8 mouse cellular contexts compared by ENCODE assay signal in the genomic region with DNA sequence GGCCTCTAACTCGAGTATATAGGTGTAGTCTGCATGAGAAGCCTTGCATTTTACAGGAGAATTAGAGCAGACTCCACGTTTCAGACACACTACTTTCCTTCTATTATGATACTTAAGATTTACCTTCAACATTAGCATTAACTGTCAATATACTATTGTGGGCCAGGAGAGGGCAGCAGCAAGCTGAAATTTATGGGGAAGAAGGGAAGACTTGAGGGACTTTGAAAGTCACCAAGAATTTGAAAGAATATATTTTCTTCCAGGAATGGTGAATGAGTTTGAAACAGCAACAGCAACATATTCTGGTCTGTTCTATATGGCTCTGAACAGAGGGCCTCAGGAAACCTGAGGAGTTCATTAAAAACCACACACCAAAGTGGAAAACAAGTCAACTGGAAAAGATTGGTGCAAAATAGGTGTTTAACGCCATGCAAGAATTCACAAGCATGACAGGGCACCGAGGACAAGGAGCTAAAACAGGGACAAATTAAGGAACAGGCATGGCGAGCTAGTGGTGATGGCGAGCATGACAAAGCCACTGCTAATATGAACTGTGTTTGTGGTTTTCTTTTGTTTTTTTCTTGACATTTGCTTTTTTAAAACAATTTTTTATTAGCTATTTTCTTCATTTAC.
A peak's percentile ranks its signal among the peaks of the same experiment; 100 is the strongest.
DNase-seq lines count a peak whose midpoint lies in the region; ATAC-seq and TF ChIP-seq lines count a peak whose summit lies in the region.

No protein-coding gene starts in this region.

- H3K27ac ChIP-seq in kidney, embryonic 14.5 days (ENCODE audit: low read depth, low read length) = no peak overlapping the region
- no peak overlapping the region for H3K27ac ChIP-seq in stomach, postnatal 0 days (replicated peaks)
- no peak overlapping the region for H3K27ac ChIP-seq in thymus, adult 2 months (ENCODE audit: control insufficient read depth, insufficient read depth, low read length)

- no peak for DNase-seq in kidney, adult 8-10 months
- peak; percentile 24 for DNase-seq in Muller cell, postnatal 12 days (ENCODE audit: inconsistent ontology term)
- peak; percentile 23 for DNase-seq in embryo, embryonic 11.5 days (ENCODE audit: low read depth, low spot score)
- peak; percentile 14 to 15 for DNase-seq in layer of hippocampus, postnatal 36 days
- DNase-seq in stomach, postnatal 0 days (ENCODE audit: low spot score) = peak; percentile 15
- no peak for DNase-seq in thymus, adult 2 months
- DNase-seq in gastrocnemius, adult 18-20 months (ENCODE audit: low spot score) = no peak

- H3K4me2 ChIP-seq in kidney, embryonic 14.5 days (replicated peaks; ENCODE audit: low read depth, low read length) = no peak overlapping the region
- no peak overlapping the region for H3K4me2 ChIP-seq in stomach, postnatal 0 days (replicated peaks; ENCODE audit: low read depth)

- TF ChIP-seq POLR2A in thymus, adult 2 months (IDR thresholded peaks at IDR 0.05; ENCODE audit: control insufficient read depth, extremely low read depth, insufficient read depth, low read length, poor library complexity) = no peak

- 37% methylated on average over 6 of the region's 6 CpGs for WGBS in kidney, embryonic 14.5 days
- 58% methylated on average over 6 of the region's 6 CpGs for WGBS in stomach, postnatal 0 days
- 54% methylated on average over 6 of the region's 6 CpGs for WGBS in thymus, adult 2 months

- TF ChIP-seq EP300 in stomach, postnatal 0 days (optimal IDR thresholded peaks at IDR 0.05) = no peak

- H3K9me3 ChIP-seq in kidney, embryonic 14.5 days (ENCODE audit: control insufficient read depth, low read length) = no peaks in the 10 kb centered on the region
- H3K9me3 ChIP-seq in stomach, postnatal 0 days (ENCODE audit: control insufficient read depth, low read length) = no peaks in the 10 kb centered on the region

- TF ChIP-seq CTCF in stomach, postnatal 0 days (IDR thresholded peaks at IDR 0.05; ENCODE audit: low read depth) = peak; percentile 76
- TF ChIP-seq CTCF in thymus, adult 2 months (IDR thresholded peaks at IDR 0.05; ENCODE audit: borderline replicate concordance, control insufficient read depth, extremely low read depth, insufficient read depth, low read length, poor library complexity) = no peak

- H3K36me3 ChIP-seq in kidney, embryonic 14.5 days (ENCODE audit: control insufficient read depth, insufficient read depth, low read length) = no peaks in the 10 kb centered on the region
- no peaks in the 10 kb centered on the region for H3K36me3 ChIP-seq in stomach, postnatal 0 days (ENCODE audit: control insufficient read depth, insufficient read depth, low read length)
- no peaks in the 10 kb centered on the region for H3K36me3 ChIP-seq in thymus, adult 2 months (ENCODE audit: control insufficient read depth, insufficient read depth, low read length)

- no peak overlapping the region for H3K9ac ChIP-seq in kidney, embryonic 14.5 days (ENCODE audit: low read depth, low read length)
- H3K9ac ChIP-seq in stomach, postnatal 0 days (ENCODE audit: low read length) = no peak overlapping the region

- H3K27me3 ChIP-seq in kidney, embryonic 14.5 days (ENCODE audit: control insufficient read depth, insufficient read depth, low read length) = no peaks in the 10 kb centered on the region
- H3K27me3 ChIP-seq in stomach, postnatal 0 days (ENCODE audit: control insufficient read depth, insufficient read depth, low read length) = no peaks in the 10 kb centered on the region
- H3K27me3 ChIP-seq in thymus, adult 2 months (ENCODE audit: control insufficient read depth, insufficient read depth, low read length) = no peaks in the 10 kb centered on the region

- H3K4me3 ChIP-seq in kidney, embryonic 14.5 days (ENCODE audit: low read length) = no peak overlapping the region
- H3K4me3 ChIP-seq in stomach, postnatal 0 days (ENCODE audit: low read depth, low read length) = no peak overlapping the region
- no peak overlapping the region for H3K4me3 ChIP-seq in thymus, adult 2 months (ENCODE audit: control insufficient read depth, insufficient read depth, low read length)

- ATAC-seq in kidney, embryonic 14.5 days (ENCODE audit: low FRiP score, low TSS enrichment) = peak; percentile 28; the same call in 1 of the 2 replicates
- ATAC-seq in stomach, postnatal 0 days (ENCODE audit: low FRiP score, low TSS enrichment) = no peak

- no peaks in the 10 kb centered on the region for H3K4me1 ChIP-seq in kidney, embryonic 14.5 days (ENCODE audit: control insufficient read depth, insufficient read depth, low read length)
- no peaks in the 10 kb centered on the region for H3K4me1 ChIP-seq in stomach, postnatal 0 days (replicated peaks; ENCODE audit: control insufficient read depth, insufficient read depth)
- H3K4me1 ChIP-seq in thymus, adult 2 months (replicated peaks; ENCODE audit: control insufficient read depth, insufficient read depth, low read length) = no peaks in the 10 kb centered on the region

Comparison
In these comparisons a context has a peak if more than half of its experiments do, and no peak if none do; other contexts are left out.
1. DNase-seq: peak in Muller cell, postnatal 12 days (single experiment), embryo, embryonic 11.5 days (single experiment), layer of hippocampus, postnatal 36 days (2 of 2) and stomach, postnatal 0 days (single experiment); none in kidney, adult 8-10 months (0 of 2), thymus, adult 2 months (single experiment) and gastrocnemius, adult 18-20 months (single experiment).